Mouse (Mus musculus) naive thymus-derived CD4-positive, alpha-beta T cell, adult 2 months (primary cell): ENCODE results near the gene Tmem189.

Source experiments
- DNase-seq: peaks from one replicate; pipeline ENCODE4 v3.0.0-alpha.2; 2011; ENCODE audit warnings: low read depth

Tmem189 gene

GRCm38 (mm10) chr2:167593551-167594250, 95.9 kb downstream of the Tmem189 start:
- DNase-seq = no peak
